Mouse (Mus musculus): Measurements from ENCODE around the gene Gm11564.

DNA sequence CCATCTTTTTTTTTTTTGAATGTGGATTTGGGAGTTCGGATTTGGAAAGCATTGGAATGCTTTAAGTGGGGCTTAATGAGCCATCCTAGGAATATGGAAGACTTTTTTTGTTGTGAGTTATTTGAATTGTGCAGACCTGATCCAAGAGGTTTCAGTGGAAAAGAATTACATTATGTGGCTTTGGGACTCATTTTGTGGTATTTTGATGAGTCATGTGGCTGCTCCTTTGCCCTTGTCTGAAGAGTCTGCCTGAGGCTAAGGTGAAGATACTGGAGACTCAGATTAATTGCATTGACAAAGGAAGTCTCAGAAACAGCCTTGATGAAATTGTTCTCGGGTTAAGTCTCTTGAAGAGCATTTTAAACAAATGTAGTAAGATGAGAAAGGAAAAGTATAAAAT is 47.1 kb downstream of the Gm11564 start:
- TF ChIP-seq EP300 (IDR thresholded peaks at IDR 0.05; ENCODE audit: low read length) (no peak), MAFK (IDR thresholded peaks at IDR 0.05; ENCODE audit: insufficient replicate concordance, low read length) (no peak), POLR2AphosphoS2 (IDR thresholded peaks at IDR 0.05; ENCODE audit: low read depth, low read length) (no peak), MYC (IDR thresholded peaks at IDR 0.05; ENCODE audit: low read depth, low read length) (no peak), USF1 (IDR thresholded peaks at IDR 0.05; ENCODE audit: low read depth, low read length) (no peak), ZC3H11A (IDR thresholded peaks at IDR 0.05; ENCODE audit: low read depth, low read length) (no peak)
